ENCODE assay signal across 9 mouse cellular contexts in genomic region chr2:25055068-25055405, GRCm38 (mm10). TPM values are rescaled to one million over a fixed set of nuclear protein-coding genes. Genes with fewer than 3 reads are reported as not detected.
DNase-seq lines count a peak whose midpoint lies in the region; ATAC-seq lines count a peak whose summit lies in the region.
"Had no signal": no experiment of that assay in that cellular context is flagged by ENCODE, and none has a peak within 500 bp of the region (broad histone marks: within the 10 kb centered on the region; RNA-seq: fewer than 3 reads in every experiment).

No protein-coding gene starts in this region.

- peaks cover 9 to 10% of the 10 kb centered on the region in 2 experiments for H3K4me1 ChIP-seq in heart, embryonic 14.5 days (ENCODE audit: control insufficient read depth in 2 of 2, insufficient read depth in 2 of 2, low read length in 2 of 2)
- H3K4me1 ChIP-seq in liver, embryonic 16.5 days (ENCODE audit: control insufficient read depth, low read depth, low read length): peaks cover 12% of the 10 kb centered on the region

- no peaks in the 10 kb centered on the region for H3K27me3 ChIP-seq in heart, embryonic 14.5 days (ENCODE audit: control insufficient read depth, insufficient read depth, low read length)
- H3K27me3 ChIP-seq in liver, embryonic 16.5 days (ENCODE audit: control insufficient read depth, insufficient read depth, low read depth, low read length): no peaks in the 10 kb centered on the region

- H3K36me3 ChIP-seq in heart, embryonic 14.5 days (ENCODE audit: control insufficient read depth, insufficient read depth, low read length): peaks cover 33% of the 10 kb centered on the region
- peaks cover 3% of the 10 kb centered on the region; the same call in 1 of the 2 replicates for H3K36me3 ChIP-seq in liver, embryonic 16.5 days (ENCODE audit: control insufficient read depth, insufficient read depth)

- H3K9ac ChIP-seq in heart, embryonic 14.5 days (ENCODE audit: low read length): peak overlapping the region; percentile 77
- H3K9ac ChIP-seq in liver, embryonic 16.5 days (ENCODE audit: low read depth, low read length): peak overlapping the region; percentile 74; the same call in 1 of the 2 replicates

- no peak for ATAC-seq in heart, embryonic 14.5 days (ENCODE audit: insufficient number of reproducible peaks, insufficient read depth, low FRiP score, low read depth)
- no peak for ATAC-seq in liver, embryonic 16.5 days (ENCODE audit: low read depth)

- peak overlapping the region; percentile 79 for H3K4me2 ChIP-seq in heart, embryonic 14.5 days (ENCODE audit: low read length)
- peak overlapping the region; percentile 91 for H3K4me2 ChIP-seq in liver, embryonic 16.5 days (ENCODE audit: low read depth, low read length)

- no peaks in the 10 kb centered on the region for H3K9me3 ChIP-seq in heart, embryonic 14.5 days (ENCODE audit: control insufficient read depth, low read length)
- H3K9me3 ChIP-seq in liver, embryonic 16.5 days (replicated peaks; ENCODE audit: control insufficient read depth, low read length): no peaks in the 10 kb centered on the region

- WGBS in heart, embryonic 14.5 days: 36% methylated on average over 2 of the region's 2 CpGs
- WGBS in liver, embryonic 16.5 days (ENCODE audit: insufficient replicate concordance): 73% methylated on average over 2 of the region's 2 CpGs

- DNase-seq in thymus, postnatal 14 days: peak; percentile 20
- DNase-seq in thymus, postnatal 25 days: no peak
- peak; percentile 86 to 88 for DNase-seq in cerebellum, postnatal 10 days
- peak; percentile 87 to 92 for DNase-seq in layer of hippocampus, adult 18-20 months (ENCODE audit: low spot score in 2 of 2)
- peak; percentile 76 for DNase-seq in right cerebral cortex, postnatal 25 days
- DNase-seq in urinary bladder, adult 18-20 months (ENCODE audit: low spot score in 2 of 2): no peak

- H3K27ac ChIP-seq in heart, embryonic 14.5 days (replicated peaks in 1 of 2; ENCODE audit: control insufficient read depth in 1 of 2, insufficient read depth in 1 of 2, low read depth in 2 of 2, low read length in 2 of 2): no peak overlapping the region
- no peak overlapping the region for H3K27ac ChIP-seq in liver, embryonic 16.5 days (ENCODE audit: low read length)

- H3K4me3 ChIP-seq in heart, embryonic 14.5 days (ENCODE audit: control insufficient read depth in 1 of 2, insufficient read depth in 1 of 2, low read depth in 1 of 2, low read length in 2 of 2): peak overlapping the region; percentile 57 to 88
- peak overlapping the region; percentile 73 for H3K4me3 ChIP-seq in liver, embryonic 16.5 days (ENCODE audit: low read depth, low read length)

RNA-seq across cellular contexts. Expression of gene Nsmf, which starts 0.9 kb away (rescaled TPM):
- 43.2 and 48.1 TPM in 2 replicates for polyA plus RNA-seq in heart, embryonic 14.5 days (2014; fragmentation: Nextera tagmentation; extraction: Ambion mirVana)
- 100 to 1,000 TPM; 950 to 953 TPM for total RNA-seq in layer of hippocampus, adult 18-20 months (2021)
- 9.5 and 10.8 TPM in 2 replicates for polyA plus RNA-seq in liver, embryonic 16.5 days (2015; fragmentation: Nextera tagmentation; extraction: Ambion mirVana)

RNA-seq across cellular contexts. Expression of gene Entpd8, which starts 25.1 kb away (rescaled TPM):
- not detected in 2 replicates for polyA plus RNA-seq in heart, embryonic 14.5 days (2014; fragmentation: Nextera tagmentation; extraction: Ambion mirVana)
- total RNA-seq in layer of hippocampus, adult 18-20 months (2021): not detected
- 5.3 and 8.0 TPM in 2 replicates for polyA plus RNA-seq in liver, embryonic 16.5 days (2015; fragmentation: Nextera tagmentation; extraction: Ambion mirVana)
- total RNA-seq: gastrocnemius, postnatal 4 days had no signal

RNA-seq across cellular contexts. Expression of gene Noxa1, which starts 39.9 kb away (rescaled TPM):
- polyA plus RNA-seq in heart, embryonic 14.5 days (2014; fragmentation: Nextera tagmentation; extraction: Ambion mirVana): not detected in 2 replicates
- not detected for total RNA-seq in layer of hippocampus, adult 18-20 months (2021)
- 0.82 and 0.85 TPM in 2 replicates for polyA plus RNA-seq in liver, embryonic 16.5 days (2015; fragmentation: Nextera tagmentation; extraction: Ambion mirVana)
- total RNA-seq: gastrocnemius, postnatal 4 days had no signal

Comparison
In these comparisons a context has a peak if more than half of its experiments do, and no peak if none do; other contexts are left out.
1. DNase-seq: peak in thymus, postnatal 14 days (single experiment), cerebellum, postnatal 10 days (2 of 2), layer of hippocampus, adult 18-20 months (2 of 2) and right cerebral cortex, postnatal 25 days (single experiment); none in thymus, postnatal 25 days (single experiment) and urinary bladder, adult 18-20 months (0 of 2).